Mouse (Mus musculus) spleen, adult 12 weeks (tissue): ENCODE results near the gene Jarid2.
"Not testable (repeated sequence)": the region's sequence is repeated elsewhere in the genome, so short reads cannot be mapped to it uniquely, and the experiment has no call there.

Source experiments
- DNase-seq: peaks from one replicate; pipeline ENCODE4 v3.0.0; 2022; ENCODE audit warnings: low spot score

The Jarid2 gene

GRCm38 (mm10) chr13:44729424-44729971 lies at the start of gene Jarid2:
Jarid2 (plus strand) TSS chr13:44729474.
- DNase-seq = peak; percentile 23

GRCm38 (mm10) chr13:44681051-44681450 lies 48.2 kb upstream of the Jarid2 start:
- DNase-seq = no peak

GRCm38 (mm10) chr13:44688140-44688539 lies 41.1 kb upstream of the Jarid2 start:
- DNase-seq = no peak

- DNase-seq = no peak
Observed at GRCm38 (mm10) chr13:44697628-44698027, 31.6 kb upstream of the Jarid2 start.

- DNase-seq = no peak
Observed at GRCm38 (mm10) chr13:44704036-44704801, 25.1 kb upstream of the Jarid2 start.

- DNase-seq = no peak
Observed at GRCm38 (mm10) chr13:44705031-44705742, 24.1 kb upstream of the Jarid2 start.

GRCm38 (mm10) chr13:44705743-44706044 lies 23.6 kb upstream of the Jarid2 start:
- DNase-seq = no peak

GRCm38 (mm10) chr13:44706206-44706915 lies 22.9 kb upstream of the Jarid2 start:
- DNase-seq = no peak

GRCm38 (mm10) chr13:44707176-44707575 lies 22.1 kb upstream of the Jarid2 start:
- DNase-seq = no peak

- DNase-seq = no peak
Observed at GRCm38 (mm10) chr13:44708336-44709017, 20.8 kb upstream of the Jarid2 start.

GRCm38 (mm10) chr13:44709747-44710480 lies 19.4 kb upstream of the Jarid2 start:
- DNase-seq = no peak

GRCm38 (mm10) chr13:44711062-44711461 lies 18.2 kb upstream of the Jarid2 start:
- DNase-seq = no peak

- no peak for DNase-seq
Observed at GRCm38 (mm10) chr13:44711882-44712281, 17.4 kb upstream of the Jarid2 start.

GRCm38 (mm10) chr13:44715187-44715885 lies 13.9 kb upstream of the Jarid2 start:
- DNase-seq = no peak

- DNase-seq = no peak
Observed at GRCm38 (mm10) chr13:44717838-44718237, 11.4 kb upstream of the Jarid2 start.

- DNase-seq = not testable (repeated sequence)
Observed at GRCm38 (mm10) chr13:44718465-44718864, 10.8 kb upstream of the Jarid2 start.

GRCm38 (mm10) chr13:44720094-44720493 lies 9.2 kb upstream of the Jarid2 start:
- no peak for DNase-seq

- no peak for DNase-seq
Observed at GRCm38 (mm10) chr13:44721891-44722547, 7.3 kb upstream of the Jarid2 start.

GRCm38 (mm10) chr13:44723522-44723921 lies 5.8 kb upstream of the Jarid2 start:
- DNase-seq = not testable (repeated sequence)
